Mouse (Mus musculus): ENCODE data around the gene Olfr720. TPM values are rescaled to one million over a fixed set of nuclear protein-coding genes. Genes with fewer than 3 reads are reported as not detected.

The Olfr720 gene
- 0.10 TPM in 1 of 2 replicates, not detected in the other for polyA plus RNA-seq (2016; fragmentation: Nextera tagmentation; extraction: Ambion mirVana)

- Histone ChIP-seq H3K27ac (no peak within 1 kb of the TSS), H3K36me3 (no peaks in the 10 kb centered on the region), H3K27me3 (no peaks in the 10 kb centered on the region), H3K4me1 (no peaks in the 10 kb centered on the region), H3K9ac (no peak within 1 kb of the TSS), H3K4me2 (replicated peaks) (no peak within 1 kb of the TSS), H3K9me3 (no peaks in the 10 kb centered on the region), H3K4me3 (no peak within 1 kb of the TSS)
- no peak for ATAC-seq (ENCODE audit: insufficient number of reproducible peaks, insufficient read depth, low FRiP score, low TSS enrichment)
- 77% methylated on average over 4 of the region's 4 CpGs for WGBS
Measured at GRCm38 (mm10) chr14:14186738-14187137, at the start of gene Olfr720. Gene Olfr720 (minus strand): TSS chr14:14186838.

Other genes with a start within 250 kb of the Olfr720 start
- 5.0 and 5.3 TPM in 2 replicates for gene Atxn7, start 225.4 kb downstream of the Olfr720 start, polyA plus RNA-seq (2016; fragmentation: Nextera tagmentation; extraction: Ambion mirVana)
- gene Thoc7, start 225.0 kb downstream of the Olfr720 start, polyA plus RNA-seq (2016; fragmentation: Nextera tagmentation; extraction: Ambion mirVana), result 191 and 193 TPM in 2 replicates
- 268 TPM in 2 replicates for gene Psmd6, start 65.9 kb downstream of the Olfr720 start, polyA plus RNA-seq (2016; fragmentation: Nextera tagmentation; extraction: Ambion mirVana)
- gene Olfr31, start 136.0 kb upstream of the Olfr720 start, polyA plus RNA-seq (2016; fragmentation: Nextera tagmentation; extraction: Ambion mirVana), result not detected in 2 replicates
- gene Il3ra, start 159.4 kb upstream of the Olfr720 start, polyA plus RNA-seq (2016; fragmentation: Nextera tagmentation; extraction: Ambion mirVana), result 2.7 and 3.4 TPM in 2 replicates
- gene Olfr721-ps1, start 214.5 kb upstream of the Olfr720 start, polyA plus RNA-seq (2016; fragmentation: Nextera tagmentation; extraction: Ambion mirVana), result not detected in 2 replicates